Mouse (Mus musculus) left cerebral cortex, adult 8-10 months (tissue): ENCODE measurements around the gene Gngt2. TPM values are rescaled to one million over a fixed set of nuclear protein-coding genes. Genes with fewer than 3 reads are reported as not detected.
"Not testable (repeated sequence)": the region's sequence is repeated elsewhere in the genome, so short reads cannot be mapped to it uniquely, and the experiment has no call there.

ENCODE experiments used
- DNase-seq, 2 experiments: peaks; one replicate each; pipeline ENCODE4 v3.0.0; 2022; ENCODE audit warnings: low spot score in 2 of 2
- total RNA-seq, 4 experiments: library from RNA; stranded (reverse); gene quantifications; 2 replicates each; pipeline ENCODE4 v1.2.4; 2022

Gene Gngt2
- total RNA-seq, 4 experiments from 2014 or later: 2.3 to 14.5 (median 5.2) TPM

GRCm38 (mm10) chr11:95840694-95841497, 3.9 kb downstream of the Gngt2 start:
- no peak for DNase-seq

- DNase-seq: no peak
Measured at GRCm38 (mm10) chr11:95841498-95841830, 4.4 kb downstream of the Gngt2 start.

GRCm38 (mm10) chr11:95842074-95842681, 5.2 kb downstream of the Gngt2 start, which contains the start of gene Abi3:
TSS of gene Abi3 (minus strand) at chr11:95842476.
- DNase-seq: no peak

- no peak for DNase-seq
Measured at GRCm38 (mm10) chr11:95842953-95843352, 5.9 kb downstream of the Gngt2 start.

GRCm38 (mm10) chr11:95843421-95843950, 6.5 kb downstream of the Gngt2 start:
- DNase-seq: no peak

- no peak for DNase-seq
Measured at GRCm38 (mm10) chr11:95844935-95845334, 7.9 kb downstream of the Gngt2 start.

GRCm38 (mm10) chr11:95850898-95851297, 13.9 kb downstream of the Gngt2 start:
- no peak for DNase-seq

GRCm38 (mm10) chr11:95853684-95854083, 16.7 kb downstream of the Gngt2 start:
- no peak for DNase-seq

- DNase-seq: no peak
Measured at GRCm38 (mm10) chr11:95857306-95857705, 20.3 kb downstream of the Gngt2 start.

- peak in 1 of 2 experiments; percentile 41 for DNase-seq
Measured at GRCm38 (mm10) chr11:95857716-95858527, 20.9 kb downstream of the Gngt2 start.

GRCm38 (mm10) chr11:95858528-95859467, 21.8 kb downstream of the Gngt2 start:
- DNase-seq: peak; percentile 98 to 100

- DNase-seq: no peak
Measured at GRCm38 (mm10) chr11:95859468-95859855, 22.4 kb downstream of the Gngt2 start.

GRCm38 (mm10) chr11:95860071-95860490, 23.1 kb downstream of the Gngt2 start:
- no peak for DNase-seq

GRCm38 (mm10) chr11:95861397-95861796, 24.4 kb downstream of the Gngt2 start:
- no peak for DNase-seq

- DNase-seq: no peak
Measured at GRCm38 (mm10) chr11:95869442-95869841, 32.4 kb downstream of the Gngt2 start.

- DNase-seq: no peak
Measured at GRCm38 (mm10) chr11:95869918-95870470, 33.0 kb downstream of the Gngt2 start.

- no peak for DNase-seq
Measured at GRCm38 (mm10) chr11:95875804-95876203, 38.8 kb downstream of the Gngt2 start.

GRCm38 (mm10) chr11:95876296-95876695, 39.3 kb downstream of the Gngt2 start:
- no peak for DNase-seq

GRCm38 (mm10) chr11:95879861-95880260, 42.8 kb downstream of the Gngt2 start:
- not testable (repeated sequence) for DNase-seq

GRCm38 (mm10) chr11:95890462-95891051, 53.5 kb downstream of the Gngt2 start:
- DNase-seq: no peak
